Mouse (Mus musculus) heart, postnatal 4 days (tissue): ENCODE measurements around the gene Bmp6. TPM values are rescaled to one million over a fixed set of nuclear protein-coding genes. Genes with fewer than 3 reads are reported as not detected.

ENCODE experiments used
- DNase-seq: peaks from one replicate; pipeline ENCODE4 v3.0.0; 2021
- total RNA-seq, 2 experiments: library from RNA; stranded (reverse); gene quantifications; 2 replicates each; pipeline ENCODE4 v1.2.3; 2021

Bmp6 gene
- total RNA-seq, 2 experiments from 2014 or later: 20.7 TPM

GRCm38 (mm10) chr13:38546754-38547153, 201.8 kb downstream of the Bmp6 start:
- no peak for DNase-seq

DNA sequence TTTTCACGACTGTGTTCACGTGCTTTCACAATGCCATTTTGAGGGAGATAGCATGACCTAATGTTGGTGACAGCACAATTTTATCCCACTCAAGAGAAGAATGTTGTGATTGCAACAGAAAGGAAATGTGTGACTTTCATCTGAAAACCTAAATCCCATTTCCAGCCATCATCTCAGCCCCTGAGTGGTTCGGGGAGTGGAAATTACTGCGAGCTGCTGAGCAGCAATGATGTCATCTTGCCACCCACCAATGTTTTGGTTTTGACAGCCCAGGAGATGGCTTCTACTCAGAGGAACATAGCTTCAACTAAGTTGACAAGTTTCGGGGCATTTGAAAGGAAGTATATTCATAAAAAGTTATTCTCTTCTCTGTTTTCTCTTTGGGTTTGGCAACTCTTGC, 202.8 kb downstream of the Bmp6 start:
- no peak for DNase-seq

DNA sequence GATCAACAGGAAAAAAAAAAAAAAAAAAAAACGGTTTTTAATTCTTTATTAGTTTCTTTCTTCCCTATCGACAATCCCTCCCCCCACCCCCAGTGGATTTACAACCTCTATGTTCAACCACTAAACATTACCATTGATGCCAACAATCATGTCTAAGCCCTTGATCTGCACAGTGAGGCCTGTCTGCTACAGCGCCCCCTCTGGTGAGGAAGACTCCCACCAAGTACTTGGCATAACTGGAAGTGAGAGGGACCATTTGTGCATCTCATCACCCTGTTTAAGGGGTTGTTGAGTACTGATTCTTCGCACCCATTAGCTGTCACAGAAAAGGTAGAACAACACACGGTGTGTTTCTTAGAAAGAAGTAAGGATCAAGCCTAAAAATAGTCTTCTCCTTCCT, 203.8 kb downstream of the Bmp6 start:
- DNase-seq: no peak

Other genes with a start within 250 kb of the Bmp6 start
- gene Dsp, start 193.8 kb upstream of the Bmp6 start, total RNA-seq: 100 to 1,000 TPM; 361 to 388 TPM
- 10 to 100 TPM; 12.5 to 14.1 TPM for gene Snrnp48, start 140.2 kb upstream of the Bmp6 start, total RNA-seq
- gene Txndc5, start 183.7 kb downstream of the Bmp6 start, total RNA-seq: 10 to 100 TPM; 91.8 to 99.1 TPM